Mouse (Mus musculus): ENCODE results near the gene Arhgap24.

Arhgap24 gene

DNA sequence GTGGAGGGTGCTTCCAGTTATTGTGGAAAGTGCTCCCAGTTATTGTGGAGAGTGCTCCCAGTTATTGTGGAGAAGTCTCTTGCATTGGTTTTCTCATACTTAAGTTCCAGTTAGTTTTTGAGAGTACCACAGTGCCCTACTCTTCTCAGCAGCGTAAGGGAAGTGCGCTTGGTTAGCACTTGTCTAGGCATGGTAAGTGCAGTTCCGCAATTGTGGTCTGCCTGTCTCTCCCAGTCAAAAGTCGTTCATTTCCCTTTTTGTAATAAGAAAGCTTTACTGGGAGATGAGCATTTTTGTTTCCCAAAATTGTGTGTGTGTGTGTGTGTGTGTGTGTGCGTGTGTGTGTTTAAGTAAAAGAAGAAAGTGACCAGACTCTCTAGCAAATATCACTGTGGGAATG lies 17.6 kb downstream of the Arhgap24 start:
- no peak for DNase-seq (ENCODE audit: extremely low spot score, low read depth, low spot score)

DNA sequence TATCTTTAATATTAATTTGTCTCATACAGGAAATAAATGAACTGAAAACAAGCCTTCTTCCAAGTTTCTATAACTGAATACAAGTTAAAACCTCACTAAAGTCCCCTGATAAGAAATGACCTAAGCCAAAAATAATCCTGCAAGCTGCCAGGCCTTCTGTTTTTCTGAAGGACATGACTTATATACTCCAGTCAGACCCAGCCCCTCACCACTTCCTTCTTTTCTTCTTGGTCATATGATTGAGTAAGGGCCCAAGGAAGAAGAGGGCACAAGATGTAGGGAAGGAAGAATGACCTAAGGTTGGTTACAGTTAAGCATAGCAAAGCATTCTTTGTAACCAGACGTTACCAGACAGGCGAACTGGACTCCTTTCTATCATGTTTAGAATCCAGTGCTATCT lies 21.1 kb downstream of the Arhgap24 start:
- DNase-seq (ENCODE audit: extremely low spot score, low read depth, low spot score): no peak

DNA sequence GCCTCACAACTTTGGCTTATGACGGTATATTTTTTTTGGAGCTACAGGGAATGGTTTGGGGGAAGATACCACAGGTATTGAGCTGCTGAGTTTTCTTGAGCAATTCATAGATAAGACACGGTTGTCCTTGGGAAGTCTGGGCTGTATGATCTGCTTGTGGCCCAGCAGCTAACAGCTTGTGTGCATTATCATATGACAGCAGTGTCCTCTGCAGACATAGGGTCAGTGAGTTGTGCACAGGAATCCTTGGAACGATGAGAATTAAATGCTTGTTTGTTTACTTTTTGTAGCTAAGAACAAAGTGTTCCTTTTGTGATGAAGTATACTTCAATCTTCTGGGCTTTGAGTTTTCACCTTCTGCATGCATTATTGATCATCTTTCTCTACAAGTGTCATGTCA lies 21.9 kb downstream of the Arhgap24 start:
- DNase-seq (ENCODE audit: extremely low spot score, low read depth, low spot score): no peak

DNA sequence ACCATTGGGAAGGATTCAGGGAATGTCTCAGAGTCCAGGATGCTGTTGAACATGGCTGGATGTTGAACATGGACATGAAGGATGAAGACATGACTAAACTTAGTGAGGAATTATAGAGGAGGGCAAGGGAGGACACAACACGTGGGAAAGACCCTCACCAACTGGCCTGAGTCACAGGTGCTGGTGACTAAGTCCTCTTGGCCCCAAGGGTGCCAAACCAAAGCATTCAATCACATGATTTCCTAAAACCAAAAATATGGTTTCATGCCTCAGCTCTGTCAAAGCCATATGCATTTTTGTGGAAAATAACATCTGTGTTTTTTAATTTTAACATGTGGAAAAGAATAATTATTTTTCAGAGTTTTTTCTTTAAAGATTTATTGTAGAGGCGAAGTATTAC lies 22.7 kb downstream of the Arhgap24 start:
- DNase-seq (ENCODE audit: extremely low spot score, low read depth, low spot score): no peak

DNA sequence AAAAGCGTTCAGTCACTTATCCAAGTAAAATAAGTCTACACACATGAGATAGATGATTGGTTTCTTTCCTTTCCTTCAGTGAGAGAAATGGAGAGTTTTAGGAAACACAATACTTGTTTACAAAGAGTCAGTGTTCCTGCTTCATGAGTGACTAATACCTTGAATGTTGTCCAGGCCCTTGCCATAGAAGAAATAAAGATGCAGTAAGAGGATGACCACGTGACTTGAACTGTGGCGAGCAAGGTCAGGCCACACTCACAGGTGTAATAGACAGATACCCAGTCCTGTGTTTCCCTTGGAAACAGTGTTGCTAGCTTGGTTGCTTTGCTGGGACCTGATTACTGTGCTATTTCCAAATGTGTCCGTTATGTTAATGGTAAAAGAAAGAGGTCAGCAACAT lies 23.4 kb downstream of the Arhgap24 start:
- no peak for DNase-seq (ENCODE audit: extremely low spot score, low read depth, low spot score)

DNA sequence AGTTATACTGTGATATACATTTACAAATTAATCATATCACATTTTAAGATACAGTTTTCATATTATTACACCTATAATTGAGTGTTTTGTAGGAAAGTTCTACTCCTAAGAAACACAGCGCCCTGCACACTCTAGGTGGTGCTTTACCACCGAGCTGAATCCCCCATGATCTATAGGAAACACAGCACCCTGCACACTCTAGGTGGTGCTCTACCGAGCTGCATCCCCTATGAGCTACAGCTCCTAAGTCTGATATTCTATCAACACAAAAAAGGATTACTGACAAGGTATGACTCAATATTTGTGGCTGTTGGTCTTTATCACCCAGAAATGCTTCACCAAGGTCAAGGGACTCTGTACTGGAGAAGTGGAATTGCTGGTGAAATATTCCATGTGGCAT lies 27.0 kb downstream of the Arhgap24 start:
- DNase-seq (ENCODE audit: extremely low spot score, low read depth, low spot score): no peak

DNA sequence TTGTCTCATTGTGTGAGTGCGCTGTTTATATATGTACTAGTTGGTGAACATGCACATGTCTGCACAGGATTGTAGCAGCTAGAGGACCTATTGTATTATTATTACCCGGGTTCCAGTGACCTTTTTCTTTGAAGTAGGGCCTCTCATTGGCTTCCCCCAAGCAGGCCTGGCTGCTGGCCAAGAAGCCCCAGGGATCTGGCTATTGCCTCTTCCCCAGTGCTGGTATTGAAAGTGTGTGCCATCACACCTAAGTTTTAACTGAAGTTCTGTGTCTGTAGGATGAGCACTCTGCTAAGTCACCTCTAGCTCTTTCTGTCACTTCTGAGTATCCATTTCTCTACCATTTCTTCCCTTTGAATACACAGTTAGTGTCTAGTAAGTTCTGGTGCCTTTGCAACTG lies 28.2 kb downstream of the Arhgap24 start:
- DNase-seq (ENCODE audit: extremely low spot score, low read depth, low spot score): no peak

DNA sequence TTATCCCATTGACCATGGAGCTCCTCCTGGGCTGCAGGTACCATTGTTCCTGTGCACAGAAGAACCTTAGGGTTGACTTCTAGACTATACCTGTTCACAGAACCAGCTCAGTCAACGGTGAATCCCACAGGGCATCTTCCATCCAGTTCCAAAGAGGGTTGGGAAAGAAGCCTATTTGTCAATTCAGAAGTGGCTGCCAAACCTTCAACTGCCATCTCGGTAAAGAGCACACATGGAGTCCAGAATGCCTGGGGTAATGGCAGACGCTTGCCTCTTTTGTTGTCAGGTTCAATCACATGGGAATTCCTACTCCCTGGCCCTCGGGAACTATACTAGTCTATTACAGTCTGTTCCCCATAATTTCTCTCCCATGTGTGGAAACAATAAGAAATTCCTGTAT lies 30.5 kb downstream of the Arhgap24 start:
- no peak for DNase-seq (ENCODE audit: extremely low spot score, low read depth, low spot score)

DNA sequence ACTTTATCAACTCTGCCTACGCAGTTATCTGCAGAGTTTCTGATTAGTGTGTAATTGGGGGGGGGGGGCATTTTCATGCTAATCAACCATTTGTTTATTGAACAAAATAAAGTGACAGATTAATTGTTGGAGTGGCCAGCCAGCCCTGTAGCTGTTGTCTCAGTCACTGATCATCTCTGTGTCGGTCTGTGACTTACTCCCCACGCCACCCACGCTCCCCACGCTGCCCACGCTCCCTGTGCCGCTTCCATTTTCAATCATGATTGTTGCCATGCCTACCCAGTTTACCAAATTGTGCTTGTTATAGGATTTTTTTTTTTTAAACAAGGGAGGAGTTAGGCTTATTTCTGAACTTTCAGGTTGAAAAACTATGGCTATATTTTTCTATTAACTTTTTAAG lies 34.3 kb downstream of the Arhgap24 start:
- no peak for DNase-seq (ENCODE audit: extremely low spot score, low read depth, low spot score)

DNA sequence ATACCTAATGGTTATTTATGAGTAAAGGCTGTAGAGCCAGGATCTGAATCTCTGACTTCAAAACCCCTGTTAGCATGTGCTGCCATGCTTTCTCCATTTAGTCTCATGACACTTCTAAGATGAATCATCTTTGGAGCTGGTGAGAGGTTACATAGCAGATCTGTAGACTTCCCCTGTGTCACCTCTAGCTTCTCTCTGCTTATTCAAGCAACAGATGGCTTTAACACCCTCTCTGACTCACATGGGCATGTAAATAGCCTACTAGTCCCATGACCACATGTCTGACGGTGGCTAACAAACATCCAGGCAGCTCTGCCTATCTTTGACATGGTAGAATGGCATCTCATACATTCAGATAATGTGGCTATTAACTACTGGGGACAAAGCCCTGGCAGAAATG lies 39.3 kb downstream of the Arhgap24 start:
- no peak for DNase-seq (ENCODE audit: extremely low spot score, low read depth, low spot score)

DNA sequence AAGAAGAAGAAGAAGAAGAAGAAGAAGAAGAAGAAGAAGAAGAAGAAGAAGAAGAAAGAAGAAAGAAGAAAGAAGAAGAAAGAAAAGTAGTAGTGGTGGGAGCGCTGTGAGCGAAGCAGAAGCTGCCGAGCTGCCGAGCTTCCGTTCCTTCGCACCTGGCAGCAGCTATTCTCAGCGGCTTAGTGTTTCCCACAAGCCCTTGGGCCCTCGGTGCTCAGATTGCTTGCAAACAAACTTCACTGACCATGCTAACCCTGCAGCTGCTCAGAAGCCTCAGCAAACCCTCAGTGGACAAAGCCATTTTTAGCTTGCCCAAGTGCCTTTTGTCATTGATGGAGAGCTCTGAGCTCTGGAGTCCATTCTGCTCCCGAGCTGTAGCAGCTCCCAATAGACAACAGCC lies 54.1 kb downstream of the Arhgap24 start:
- DNase-seq (ENCODE audit: extremely low spot score, low read depth, low spot score): no peak

DNA sequence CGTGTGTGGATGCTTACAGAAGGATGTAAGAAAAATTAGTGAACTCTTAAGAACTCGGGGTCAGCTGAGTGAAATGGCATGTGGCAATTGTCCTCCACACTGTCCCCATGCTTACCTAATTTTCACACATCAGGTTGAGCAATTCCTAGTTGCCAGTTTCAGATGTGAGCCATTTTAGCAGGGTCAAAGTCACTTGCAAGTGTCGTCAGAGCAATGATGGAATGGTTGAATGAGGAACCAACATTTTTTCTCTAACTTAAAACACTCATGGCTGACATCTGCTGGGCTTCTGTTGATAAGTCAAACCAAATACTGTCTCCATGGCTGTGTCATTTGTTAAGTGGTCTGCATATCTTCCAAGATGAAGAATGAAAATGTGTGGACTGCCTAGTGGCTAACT lies 56.6 kb downstream of the Arhgap24 start:
- DNase-seq (ENCODE audit: extremely low spot score, low read depth, low spot score): no peak

DNA sequence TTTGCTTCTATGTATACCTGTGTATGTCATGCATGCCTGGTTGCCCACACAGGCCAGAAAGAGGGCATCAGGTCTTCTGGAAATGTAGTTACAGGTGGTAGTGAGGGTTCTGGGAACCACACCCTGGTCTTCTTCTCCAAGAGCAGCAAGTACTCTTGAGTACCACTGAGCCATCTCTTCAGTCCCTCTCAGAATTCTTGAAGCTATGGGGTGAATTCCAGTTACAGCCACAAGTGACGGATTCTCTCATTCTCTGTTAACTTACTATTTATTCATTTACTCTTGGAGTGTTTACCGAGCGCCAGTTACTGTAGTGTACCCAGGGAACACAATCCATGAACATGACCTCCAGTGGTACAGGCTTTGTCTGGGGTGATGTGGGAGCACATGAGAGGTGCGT lies 65.1 kb downstream of the Arhgap24 start:
- DNase-seq (ENCODE audit: extremely low spot score, low read depth, low spot score): no peak

DNA sequence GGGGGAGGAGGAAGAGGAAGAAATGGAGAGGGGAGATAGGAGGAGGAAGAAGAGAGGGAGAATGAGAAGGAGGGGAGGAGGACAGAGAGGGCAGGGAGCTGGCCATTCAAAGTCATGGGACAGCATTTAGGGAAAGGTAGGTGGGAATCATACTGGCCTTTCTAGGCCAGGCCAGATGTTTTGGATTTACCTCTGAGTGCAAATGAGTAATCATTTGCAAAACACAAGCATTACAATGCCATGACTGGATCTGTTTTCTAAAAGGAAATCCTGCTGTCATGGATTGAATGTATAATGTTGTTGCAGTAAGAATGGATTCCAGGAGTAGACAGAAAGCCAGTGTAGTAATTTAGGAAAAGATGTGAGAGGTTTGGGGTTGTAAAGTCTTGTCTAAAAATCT lies 66.6 kb downstream of the Arhgap24 start:
- no peak for DNase-seq (ENCODE audit: extremely low spot score, low read depth, low spot score)

DNA sequence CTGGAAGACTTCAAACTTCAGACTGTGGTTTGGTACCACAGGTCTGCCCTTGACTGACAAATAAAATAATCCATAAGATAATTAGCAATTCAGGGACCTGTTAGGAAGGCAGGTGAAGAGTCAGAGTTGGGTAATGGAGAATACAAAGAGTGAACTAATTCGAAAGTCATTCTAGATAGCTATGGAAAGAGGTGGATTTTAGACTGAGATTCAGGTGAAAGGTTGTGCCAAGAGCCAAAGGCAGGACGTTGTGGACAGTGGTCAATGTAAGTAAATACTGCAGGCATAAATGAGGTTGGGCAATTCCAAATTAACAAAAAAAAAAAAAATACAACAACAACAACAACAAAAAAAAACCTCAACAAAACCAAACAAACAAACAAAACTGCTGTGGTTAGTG lies 67.2 kb downstream of the Arhgap24 start:
- DNase-seq (ENCODE audit: extremely low spot score, low read depth, low spot score): no peak

DNA sequence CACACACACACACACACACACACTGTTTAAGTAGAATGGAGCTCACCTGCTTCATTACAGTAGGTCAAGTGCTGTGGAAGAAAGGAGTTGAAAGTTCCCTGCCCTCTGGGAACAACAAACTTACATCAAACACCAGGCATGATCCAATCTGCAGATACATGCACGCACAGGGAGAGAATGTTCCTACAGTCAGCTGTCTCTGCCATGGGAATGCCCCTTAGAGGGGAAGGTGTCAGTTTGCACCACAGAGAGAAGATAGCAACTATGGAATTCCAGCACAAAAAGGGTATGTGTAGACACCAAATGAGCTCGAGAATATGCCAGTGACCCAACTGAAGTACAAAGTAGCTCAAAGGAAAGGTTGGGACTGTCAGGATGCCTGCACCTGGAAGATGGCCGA lies 69.0 kb downstream of the Arhgap24 start:
- no peak for DNase-seq (ENCODE audit: extremely low spot score, low read depth, low spot score)

DNA sequence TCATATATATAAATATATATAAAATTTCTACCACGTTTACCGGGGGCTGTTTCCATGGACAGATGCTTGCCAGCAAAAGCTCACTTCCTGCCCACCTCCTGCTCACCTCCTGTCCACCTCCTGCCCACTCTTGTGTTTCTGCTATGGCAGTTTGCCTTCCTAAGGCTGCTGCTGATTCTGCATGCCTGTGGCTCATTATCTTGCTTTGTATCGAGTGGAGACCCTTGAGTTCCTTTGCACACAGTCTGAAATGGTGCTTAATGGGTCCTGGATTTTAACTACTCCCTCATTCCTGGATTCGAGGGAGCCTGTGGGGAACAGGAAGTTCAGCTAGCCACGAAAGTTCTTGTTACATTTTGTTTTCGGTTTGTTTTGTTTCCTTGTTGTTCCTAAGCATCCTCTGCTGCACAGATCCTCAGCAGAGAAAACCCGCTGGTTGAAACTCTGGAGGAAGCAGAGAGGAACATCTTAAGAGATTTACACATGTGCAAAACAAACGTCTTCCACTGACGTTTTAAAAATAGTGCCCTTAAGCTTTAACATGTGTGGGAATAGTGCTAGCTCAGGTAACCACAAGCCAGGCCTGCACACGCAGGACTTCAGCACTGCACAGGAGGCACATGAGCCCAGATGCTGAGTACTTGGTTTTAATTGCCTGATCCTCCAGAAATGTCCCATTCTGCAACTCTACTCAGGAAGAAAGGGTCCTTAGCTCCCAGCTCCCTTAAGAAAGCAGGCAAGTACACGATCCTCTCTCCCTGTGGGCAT lies 69.9 kb downstream of the Arhgap24 start:
- DNase-seq (ENCODE audit: extremely low spot score, low read depth, low spot score): peak; percentile 42

DNA sequence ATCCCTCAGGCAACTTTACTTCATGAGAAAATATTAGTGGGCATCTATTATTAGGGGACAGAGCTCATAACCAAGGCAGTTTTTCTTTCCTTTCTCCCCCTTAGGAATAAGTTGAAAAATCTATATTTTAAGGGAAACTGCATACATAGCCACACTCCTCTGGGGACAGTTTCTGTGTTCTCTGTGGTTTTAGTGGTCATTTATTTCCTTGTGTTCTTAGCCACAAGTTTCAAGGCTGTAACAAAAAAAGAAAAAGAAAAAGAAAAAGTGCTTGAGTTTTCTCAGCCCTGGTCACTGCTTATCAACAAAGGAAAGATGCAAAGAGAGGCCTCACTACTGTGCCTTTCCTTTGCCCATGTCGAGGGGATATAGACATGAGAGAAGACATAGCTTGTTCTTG lies 71.3 kb downstream of the Arhgap24 start:
- no peak for DNase-seq (ENCODE audit: extremely low spot score, low read depth, low spot score)

DNA sequence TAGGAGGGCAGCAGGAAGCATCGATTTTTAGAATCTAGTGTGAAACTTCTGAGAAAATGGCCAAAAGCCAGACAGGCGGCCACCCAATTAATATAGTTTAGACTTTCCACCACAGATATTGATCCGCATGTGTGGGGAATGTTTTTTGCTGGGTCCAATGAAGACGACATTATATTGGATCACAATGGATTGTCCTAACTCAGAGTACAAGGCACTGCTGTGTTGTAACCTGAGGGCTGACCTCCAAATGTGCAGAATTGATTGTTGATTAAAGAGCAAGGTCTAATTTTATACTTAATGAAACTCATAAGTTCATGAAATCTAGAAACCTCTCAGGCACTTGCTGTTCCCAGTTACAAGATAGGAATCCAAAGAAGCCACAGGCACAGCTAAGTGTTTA lies 74.8 kb downstream of the Arhgap24 start:
- DNase-seq (ENCODE audit: extremely low spot score, low read depth, low spot score): no peak

DNA sequence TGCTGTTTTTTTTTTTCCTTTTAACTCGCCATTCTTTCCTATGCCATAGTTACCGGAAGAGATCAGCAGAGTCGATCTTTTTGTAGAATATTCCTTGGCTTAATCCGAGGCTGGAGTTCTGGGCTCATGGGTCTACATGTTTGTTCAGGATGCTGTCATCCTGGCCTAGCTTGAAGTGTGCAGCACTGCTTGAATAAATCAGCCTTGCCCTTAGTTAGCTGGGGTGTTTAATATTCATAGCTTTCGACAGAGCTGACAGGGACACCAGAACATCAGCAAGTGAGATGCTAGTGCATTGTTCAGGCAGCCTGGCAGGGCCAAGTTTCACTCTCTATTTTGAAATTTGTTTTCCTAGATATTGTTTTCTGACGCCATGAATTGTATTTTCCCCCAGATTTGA lies 79.1 kb downstream of the Arhgap24 start:
- no peak for DNase-seq (ENCODE audit: extremely low spot score, low read depth, low spot score)

DNA sequence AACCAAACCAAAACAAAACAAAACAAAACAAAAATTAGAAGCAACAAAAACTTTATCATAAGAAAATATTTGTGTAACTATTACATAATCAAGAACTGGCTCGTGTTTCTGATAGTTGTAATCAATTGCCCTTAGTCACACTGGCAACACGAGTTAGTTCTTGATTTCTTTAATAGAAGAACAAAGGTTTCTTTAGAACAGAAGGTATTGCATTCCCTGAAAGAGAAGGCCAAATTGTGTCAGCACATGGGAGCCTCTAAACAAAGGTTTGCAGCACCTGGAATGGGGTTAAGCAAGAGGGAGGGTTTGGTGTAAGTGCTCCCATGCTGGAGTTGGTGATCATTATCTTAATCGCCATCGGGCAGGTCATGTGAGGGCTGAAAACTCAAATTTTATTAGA lies 82.8 kb downstream of the Arhgap24 start:
- no peak for DNase-seq (ENCODE audit: extremely low spot score, low read depth, low spot score)

DNA sequence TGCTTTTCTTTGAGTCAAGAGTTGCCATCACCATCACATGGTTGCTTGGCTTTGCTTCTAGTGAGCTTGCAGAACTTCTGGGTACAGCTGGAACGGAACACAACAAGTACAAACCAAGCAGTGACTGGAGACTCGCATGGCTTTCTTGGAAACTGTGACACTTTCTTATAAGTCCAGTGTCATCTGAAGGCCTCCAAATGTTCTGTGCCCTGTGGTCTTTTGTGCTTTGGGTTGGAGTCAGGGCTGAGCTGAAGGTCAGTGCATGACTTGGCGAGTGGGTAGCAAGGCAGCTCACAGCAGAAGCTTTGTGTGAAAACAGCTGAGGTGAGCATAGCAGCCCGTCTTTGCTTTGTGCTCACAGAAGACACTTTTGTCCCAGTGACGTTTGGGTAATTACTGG lies 87.6 kb downstream of the Arhgap24 start:
- DNase-seq (ENCODE audit: extremely low spot score, low read depth, low spot score): no peak

DNA sequence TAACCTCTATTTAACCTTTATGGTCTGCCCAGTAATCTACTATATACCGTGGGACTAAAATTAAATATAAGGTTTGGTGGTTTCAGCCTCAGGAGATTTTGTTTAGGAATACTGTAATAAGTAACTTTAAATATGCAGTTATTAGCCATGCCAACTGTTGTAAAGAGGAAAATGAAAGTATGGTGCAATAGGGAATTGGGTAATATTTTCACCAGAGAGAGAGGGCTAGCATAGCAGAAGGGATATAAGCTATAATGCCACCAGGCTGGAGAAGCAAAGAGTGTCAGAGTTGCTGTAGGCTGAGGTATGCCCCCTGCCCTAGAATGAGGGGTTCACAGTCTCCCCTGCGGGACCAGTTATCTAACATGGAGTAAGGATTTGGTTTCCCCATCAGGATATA lies 90.3 kb downstream of the Arhgap24 start:
- no peak for DNase-seq (ENCODE audit: extremely low spot score, low read depth, low spot score)
